Mouse (Mus musculus): Measurements from ENCODE around the gene Fastkd3. TPM values are rescaled to one million over a fixed set of nuclear protein-coding genes. Genes with fewer than 3 reads are reported as not detected.

The Fastkd3 gene
- 1 to 10 TPM; 3.5 to 4.0 TPM for total RNA-seq (2023)

GRCm38 (mm10) chr13:68581747-68582516 is at the start of gene Fastkd3, which contains the start of gene Mtrr:
Gene Fastkd3, plus strand, starts transcription at chr13:68582234.
Gene Mtrr, minus strand, starts transcription at chr13:68582149.

GRCm38 (mm10) chr13:68597199-68597598 is 15.2 kb downstream of the Fastkd3 start, which contains the start of gene 1700001L19Rik:
Gene 1700001L19Rik, plus strand, starts transcription at chr13:68597421.

Other genes starting within 250 kb of the Fastkd3 start
- 1 to 10 TPM; 6.0 to 6.7 TPM for gene Mtrr, start 85 bp upstream of the Fastkd3 start, total RNA-seq (2023)
- not detected for gene 1700001L19Rik, start 15.2 kb downstream of the Fastkd3 start, total RNA-seq (2023)